Mouse (Mus musculus): Measurements from ENCODE around the gene N4bp3. TPM values are rescaled to one million over a fixed set of nuclear protein-coding genes. Genes with fewer than 3 reads are reported as not detected.

The N4bp3 gene
- polyA plus RNA-seq, 1 experiment from 2014 or later: 30.6 TPM

DNA sequence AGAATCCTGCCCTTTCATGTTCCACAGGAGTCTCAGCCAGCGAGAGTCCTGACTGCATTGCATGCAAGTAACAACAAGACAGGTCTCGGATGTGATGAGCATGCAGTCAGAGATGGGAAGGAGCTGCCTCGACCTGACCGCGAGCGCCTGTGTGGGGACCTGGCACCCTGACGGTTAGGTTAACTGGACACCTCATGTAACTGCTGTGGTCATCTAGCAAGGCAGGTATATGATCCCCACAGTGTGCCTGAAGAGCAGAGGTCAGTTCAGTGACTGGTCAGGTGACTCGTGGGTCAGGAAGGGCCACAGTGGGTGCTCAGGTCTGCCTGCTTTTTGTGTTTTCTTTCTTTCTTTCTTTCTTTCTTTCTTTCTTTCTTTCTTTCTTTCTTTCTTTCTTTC lies 31.3 kb upstream of the N4bp3 start:
- Histone ChIP-seq H3K4me1 (replicated peaks; ENCODE audit: insufficient read depth, low read length) (no peaks in the 10 kb centered on the region), H3K27ac (no peak overlapping the region), H3K36me3 (ENCODE audit: insufficient read depth, low read length) (0 out of 2 replicates have a peak, but pooled peaks cover 3% of the 10 kb centered on the region), H3K4me3 (replicated peaks; ENCODE audit: low read depth, low read length) (no peak overlapping the region), H3K27me3 (ENCODE audit: insufficient read depth, low read length) (no peaks in the 10 kb centered on the region), H3K9ac (ENCODE audit: low read depth, low read length) (no peak overlapping the region), H3K4me2 (ENCODE audit: low read length) (no peak overlapping the region), H3K9me3 (replicated peaks; ENCODE audit: low read length) (no peaks in the 10 kb centered on the region)
- WGBS: 48% methylated on average over 8 of the region's 8 CpGs
- DNase-seq (ENCODE audit: low spot score): no peak
- TF ChIP-seq CTCF (IDR thresholded peaks at IDR 0.05; ENCODE audit: low read depth): no peak
- ATAC-seq (replicated peaks; ENCODE audit: low FRiP score, low read depth): no peak

DNA sequence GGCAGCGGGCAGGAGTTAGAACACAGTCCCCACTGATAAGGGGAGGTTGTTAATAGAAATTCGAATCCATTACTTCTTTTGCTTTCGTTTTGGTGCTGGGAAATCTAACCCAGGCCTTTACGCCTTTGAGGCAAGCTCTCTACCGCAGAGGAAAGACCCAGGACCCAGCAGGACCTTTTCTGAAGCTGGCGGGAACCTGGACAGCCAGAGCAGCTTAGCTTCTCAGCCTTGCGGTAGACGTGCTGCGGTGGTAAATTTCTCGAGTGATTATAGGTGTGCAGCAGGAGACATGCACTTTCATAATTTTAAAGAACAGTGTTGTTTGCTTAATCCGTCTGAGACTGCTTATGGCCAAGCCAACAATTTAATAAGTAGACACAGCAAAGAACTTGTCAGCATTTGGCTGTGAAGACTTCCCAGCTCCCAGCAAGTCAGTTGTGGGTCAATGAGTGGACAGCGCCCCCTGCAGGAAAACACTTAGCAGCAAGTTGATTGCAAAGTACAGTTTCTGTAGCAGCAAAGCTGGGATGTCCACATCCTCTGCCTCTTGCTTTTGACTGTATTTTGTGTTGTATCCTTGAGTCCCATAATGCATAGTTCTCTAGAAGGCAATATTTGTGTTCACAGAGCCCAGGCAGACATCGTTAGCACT lies 30.8 kb upstream of the N4bp3 start:
- no peaks in the 10 kb centered on the region for H3K4me1 ChIP-seq (replicated peaks; ENCODE audit: insufficient read depth, low read length)
- no peak overlapping the region for H3K27ac ChIP-seq
- H3K4me3 ChIP-seq (replicated peaks; ENCODE audit: low read depth, low read length): no peak overlapping the region
- no peaks in the 10 kb centered on the region for H3K9me3 ChIP-seq (replicated peaks; ENCODE audit: low read length)
- H3K27me3 ChIP-seq (ENCODE audit: insufficient read depth, low read length): no peaks in the 10 kb centered on the region
- WGBS: 36% methylated on average over 13 of the region's 13 CpGs
- TF ChIP-seq CTCF (IDR thresholded peaks at IDR 0.05; ENCODE audit: low read depth): peak; percentile 99
- H3K36me3 ChIP-seq (ENCODE audit: insufficient read depth, low read length): 0 out of 2 replicates have a peak, but pooled peaks cover 3% of the 10 kb centered on the region
- ATAC-seq (replicated peaks; ENCODE audit: low FRiP score, low read depth) (peak; percentile 54), DNase-seq (ENCODE audit: low spot score) (peak; percentile 92)
- no peak overlapping the region for H3K9ac ChIP-seq (ENCODE audit: low read depth, low read length)
- peak overlapping the region; percentile 25; the same call in 1 of the 2 replicates for H3K4me2 ChIP-seq (ENCODE audit: low read length)

GRCm38 (mm10) chr11:51679466-51679865 lies 28.8 kb upstream of the N4bp3 start:
- H3K4me1 ChIP-seq (replicated peaks; ENCODE audit: insufficient read depth, low read length): no peaks in the 10 kb centered on the region
- H3K36me3 ChIP-seq (ENCODE audit: insufficient read depth, low read length): no peaks in the 10 kb centered on the region
- TF ChIP-seq CTCF (IDR thresholded peaks at IDR 0.05; ENCODE audit: low read depth): no peak
- ATAC-seq (replicated peaks; ENCODE audit: low FRiP score, low read depth) (no peak), DNase-seq (ENCODE audit: low spot score) (no peak)
- WGBS: 76% methylated on average over 3 of the region's 3 CpGs
- no peak overlapping the region for H3K9ac ChIP-seq (ENCODE audit: low read depth, low read length)
- H3K27me3 ChIP-seq (ENCODE audit: insufficient read depth, low read length): no peaks in the 10 kb centered on the region
- H3K27ac ChIP-seq: no peak overlapping the region
- no peaks in the 10 kb centered on the region for H3K9me3 ChIP-seq (replicated peaks; ENCODE audit: low read length)
- no peak overlapping the region for H3K4me2 ChIP-seq (ENCODE audit: low read length)
- H3K4me3 ChIP-seq (replicated peaks; ENCODE audit: low read depth, low read length): no peak overlapping the region

GRCm38 (mm10) chr11:51677737-51678418 lies 27.2 kb upstream of the N4bp3 start:
- H3K4me2 ChIP-seq (ENCODE audit: low read length): no peak overlapping the region
- WGBS: 43% methylated on average over 6 of the region's 6 CpGs
- no peaks in the 10 kb centered on the region for H3K4me1 ChIP-seq (replicated peaks; ENCODE audit: insufficient read depth, low read length)
- H3K27me3 ChIP-seq (ENCODE audit: insufficient read depth, low read length): no peaks in the 10 kb centered on the region
- no peak overlapping the region for H3K9ac ChIP-seq (ENCODE audit: low read depth, low read length)
- no peak overlapping the region for H3K27ac ChIP-seq
- no peaks in the 10 kb centered on the region for H3K9me3 ChIP-seq (replicated peaks; ENCODE audit: low read length)
- ATAC-seq (replicated peaks; ENCODE audit: low FRiP score, low read depth) (no peak), DNase-seq (ENCODE audit: low spot score) (no peak)
- no peak overlapping the region for H3K4me3 ChIP-seq (replicated peaks; ENCODE audit: low read depth, low read length)
- no peaks in the 10 kb centered on the region for H3K36me3 ChIP-seq (ENCODE audit: insufficient read depth, low read length)
- TF ChIP-seq CTCF (IDR thresholded peaks at IDR 0.05; ENCODE audit: low read depth): no peak

DNA sequence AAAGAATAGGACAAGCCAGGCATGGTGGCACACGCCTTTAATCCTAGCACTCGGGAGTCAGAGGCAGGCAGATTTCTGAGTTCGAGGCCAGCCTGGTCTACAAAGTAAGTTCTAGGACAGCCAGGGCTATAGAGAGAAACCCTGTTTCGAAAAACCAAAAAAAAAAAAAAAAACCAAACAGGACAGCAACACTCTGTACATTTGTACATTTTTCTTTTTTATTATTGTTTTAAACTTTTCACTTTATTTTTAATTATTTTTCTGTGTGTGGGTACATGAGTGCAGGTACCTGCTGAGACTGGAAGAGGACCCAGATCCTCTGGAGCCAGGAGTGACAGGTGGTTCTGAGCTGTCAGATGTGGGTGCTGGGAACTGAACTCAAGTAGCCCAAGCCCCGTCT lies 24.7 kb upstream of the N4bp3 start:
- Histone ChIP-seq H3K36me3 (ENCODE audit: insufficient read depth, low read length) (no peaks in the 10 kb centered on the region), H3K4me3 (replicated peaks; ENCODE audit: low read depth, low read length) (no peak overlapping the region), H3K4me1 (replicated peaks; ENCODE audit: insufficient read depth, low read length) (no peaks in the 10 kb centered on the region), H3K4me2 (ENCODE audit: low read length) (no peak overlapping the region), H3K27me3 (ENCODE audit: insufficient read depth, low read length) (no peaks in the 10 kb centered on the region), H3K9me3 (replicated peaks; ENCODE audit: low read length) (no peaks in the 10 kb centered on the region), H3K27ac (no peak overlapping the region), H3K9ac (ENCODE audit: low read depth, low read length) (no peak overlapping the region)
- no peak for DNase-seq (ENCODE audit: low spot score)
- no peak for TF ChIP-seq CTCF (IDR thresholded peaks at IDR 0.05; ENCODE audit: low read depth)
- ATAC-seq (replicated peaks; ENCODE audit: low FRiP score, low read depth): no peak
- WGBS: 84% methylated on average over 5 of the region's 5 CpGs

DNA sequence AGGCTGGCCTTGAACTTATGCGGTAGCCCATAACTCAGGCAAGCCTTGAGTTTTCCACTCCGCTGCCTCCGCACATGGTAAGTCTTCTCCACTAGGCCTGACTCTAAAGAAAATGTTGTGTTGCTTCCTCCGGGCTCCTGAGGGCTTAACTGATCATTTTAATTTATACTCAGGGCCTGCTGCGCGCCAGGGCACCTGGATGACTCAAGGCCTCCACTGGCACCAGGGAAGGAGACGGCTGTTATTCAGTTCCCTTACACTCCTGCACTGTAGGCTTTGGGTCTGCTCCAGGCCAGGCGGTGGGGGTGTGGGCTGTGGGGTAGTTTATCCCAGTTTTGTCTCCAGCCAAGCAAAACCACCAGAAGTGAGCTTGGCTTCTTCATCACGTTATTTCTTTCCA lies 22.6 kb upstream of the N4bp3 start:
- H3K27ac ChIP-seq: no peak overlapping the region
- H3K36me3 ChIP-seq (ENCODE audit: insufficient read depth, low read length): no peaks in the 10 kb centered on the region
- DNase-seq (ENCODE audit: low spot score): no peak
- H3K27me3 ChIP-seq (ENCODE audit: insufficient read depth, low read length): no peaks in the 10 kb centered on the region
- no peaks in the 10 kb centered on the region for H3K4me1 ChIP-seq (replicated peaks; ENCODE audit: insufficient read depth, low read length)
- ATAC-seq (replicated peaks; ENCODE audit: low FRiP score, low read depth): peak; percentile 63; the same call in 1 of the 2 replicates
- whole genome bisulfite sequencing: 67% methylated on average over 9 of the region's 9 CpGs
- H3K4me2 ChIP-seq (ENCODE audit: low read length): no peak overlapping the region
- no peak for TF ChIP-seq CTCF (IDR thresholded peaks at IDR 0.05; ENCODE audit: low read depth)
- no peak overlapping the region for H3K9ac ChIP-seq (ENCODE audit: low read depth, low read length)
- H3K9me3 ChIP-seq (replicated peaks; ENCODE audit: low read length): no peaks in the 10 kb centered on the region
- no peak overlapping the region for H3K4me3 ChIP-seq (replicated peaks; ENCODE audit: low read depth, low read length)

All from kidney, postnatal 0 days (tissue).